Mouse (Mus musculus): Measurements from ENCODE around the gene Pnp. TPM values are rescaled to one million over a fixed set of nuclear protein-coding genes. Genes with fewer than 3 reads are reported as not detected.
A peak's percentile ranks its signal among the peaks of the same experiment; 100 is the strongest.
"Not testable (repeated sequence)": the region's sequence is repeated elsewhere in the genome, so short reads cannot be mapped to it uniquely, and the experiment has no call there.

Gene Pnp
- polyA plus RNA-seq, 1 experiment from 2014 or later = 75.2 TPM

GRCm38 (mm10) chr14:51007152-51007801 is 76.4 kb downstream of the Pnp start, which contains the start of gene Rnase10:
Gene Rnase10 (plus strand): TSS chr14:51007751.
- H3K9ac ChIP-seq (ENCODE audit: low read depth, low read length) = no peak within 1 kb of the TSS

DNA sequence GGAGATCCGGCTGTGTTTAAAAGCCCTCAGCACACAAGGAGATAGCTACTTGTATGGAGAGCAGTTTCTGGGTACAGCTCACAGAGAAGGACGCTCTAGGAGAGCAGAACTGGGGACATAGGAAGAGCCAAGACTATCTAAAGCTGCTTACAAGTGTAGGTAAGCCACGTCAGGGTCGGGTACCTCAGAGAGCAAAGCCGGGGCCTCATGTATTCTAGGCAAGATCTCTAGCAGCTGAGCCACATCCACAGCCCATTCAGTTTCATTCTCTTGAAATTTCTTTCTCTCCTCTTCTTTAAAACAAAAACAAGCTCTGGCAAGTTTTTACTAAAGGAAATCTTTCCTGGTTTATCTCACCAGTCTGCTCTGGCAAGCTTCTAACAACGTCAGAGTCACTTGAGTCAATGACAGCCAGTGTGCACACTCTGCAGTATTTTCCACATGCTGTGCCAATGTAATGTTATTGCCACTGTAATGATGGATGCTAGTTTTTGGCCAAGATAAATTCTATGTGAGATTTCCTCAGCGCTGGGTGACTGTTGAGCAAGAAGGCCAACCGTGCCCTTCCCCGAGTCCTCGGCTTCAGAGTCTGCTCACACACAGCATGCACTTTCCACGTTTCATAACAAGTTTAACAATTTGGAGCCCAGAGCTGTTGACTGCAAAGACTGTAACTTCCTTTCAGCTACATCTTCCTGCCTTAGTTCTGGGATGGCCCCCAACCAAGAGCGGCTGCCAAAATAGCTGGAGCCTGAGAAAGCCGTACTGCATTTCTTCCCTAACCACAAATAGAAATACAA is 77.2 kb downstream of the Pnp start:
- 48% methylated on average over 13 of the region's 13 CpGs for WGBS (ENCODE audit: insufficient replicate concordance)
- Histone ChIP-seq H3K27ac (ENCODE audit: low read length) (peak overlapping the region; percentile 57), H3K9me3 (replicated peaks; ENCODE audit: control insufficient read depth, low read length) (no peaks in the 10 kb centered on the region), H3K27me3 (ENCODE audit: control insufficient read depth, insufficient read depth, low read depth, low read length) (no peaks in the 10 kb centered on the region), H3K4me1 (ENCODE audit: control insufficient read depth, low read depth, low read length) (no peaks in the 10 kb centered on the region; the same call in 1 of the 2 replicates), H3K4me3 (ENCODE audit: low read depth, low read length) (no peak overlapping the region), H3K9ac (ENCODE audit: low read depth, low read length) (no peak overlapping the region), H3K36me3 (ENCODE audit: control insufficient read depth, insufficient read depth) (no peaks in the 10 kb centered on the region), H3K4me2 (ENCODE audit: low read depth, low read length) (no peak overlapping the region)
- ATAC-seq (ENCODE audit: low read depth) = peak; percentile 19; the same call in 1 of the 2 replicates

More at GRCm38 (mm10) chr14:51007152-51007801, 76.4 kb downstream of the Pnp start, which contains the start of gene Rnase10:
- H3K27ac ChIP-seq (ENCODE audit: low read length) = peak within 1 kb of the TSS; percentile 57
- WGBS (ENCODE audit: insufficient replicate concordance) = 58% methylated on average over 8 of the region's 8 CpGs
- no peak within 1 kb of the TSS for H3K4me2 ChIP-seq (ENCODE audit: low read depth, low read length)
- H3K4me1 ChIP-seq (ENCODE audit: control insufficient read depth, low read depth, low read length) = no peaks in the 10 kb centered on the region; the same call in 1 of the 2 replicates
- no peaks in the 10 kb centered on the region for H3K9me3 ChIP-seq (replicated peaks; ENCODE audit: control insufficient read depth, low read length)
- no peaks in the 10 kb centered on the region for H3K36me3 ChIP-seq (ENCODE audit: control insufficient read depth, insufficient read depth)
- H3K4me3 ChIP-seq (ENCODE audit: low read depth, low read length) = no peak within 1 kb of the TSS
- no peaks in the 10 kb centered on the region for H3K27me3 ChIP-seq (ENCODE audit: control insufficient read depth, insufficient read depth, low read depth, low read length)
- ATAC-seq (ENCODE audit: low read depth) = no peak

DNA sequence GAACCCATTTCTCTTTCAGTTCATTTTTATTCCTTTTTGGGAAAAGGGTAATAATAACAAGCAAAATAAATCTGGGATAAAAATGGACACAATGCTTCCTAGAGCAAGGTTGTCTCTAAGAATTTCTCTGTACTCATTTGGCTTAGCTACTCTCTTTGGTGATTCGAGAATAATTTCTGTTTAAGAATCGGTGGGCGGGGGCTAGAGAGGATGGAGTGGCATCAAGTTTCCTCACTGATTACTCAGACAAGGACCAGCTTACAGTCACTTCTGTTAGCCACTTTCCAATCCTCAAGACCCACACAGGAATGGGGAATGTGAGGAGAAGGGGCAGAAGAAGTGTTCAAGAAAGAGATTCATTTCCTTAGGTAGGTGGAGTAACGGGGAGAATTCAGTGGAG is 77.9 kb downstream of the Pnp start:
- no peak for ATAC-seq (ENCODE audit: low read depth)
- Histone ChIP-seq H3K27ac (ENCODE audit: low read length) (no peak overlapping the region; the same call in 1 of the 2 replicates), H3K4me1 (ENCODE audit: control insufficient read depth, low read depth, low read length) (no peaks in the 10 kb centered on the region; the same call in 1 of the 2 replicates), H3K9ac (ENCODE audit: low read depth, low read length) (no peak overlapping the region), H3K4me2 (ENCODE audit: low read depth, low read length) (no peak overlapping the region), H3K4me3 (ENCODE audit: low read depth, low read length) (no peak overlapping the region), H3K9me3 (replicated peaks; ENCODE audit: control insufficient read depth, low read length) (no peaks in the 10 kb centered on the region), H3K27me3 (ENCODE audit: control insufficient read depth, insufficient read depth, low read depth, low read length) (no peaks in the 10 kb centered on the region), H3K36me3 (ENCODE audit: control insufficient read depth, insufficient read depth) (no peaks in the 10 kb centered on the region)
- WGBS (ENCODE audit: insufficient replicate concordance) = 61% methylated on average over 4 of the region's 4 CpGs

- 60% methylated on average over 6 of the region's 6 CpGs for WGBS (ENCODE audit: insufficient replicate concordance)
- Histone ChIP-seq H3K27me3 (ENCODE audit: control insufficient read depth, insufficient read depth, low read depth, low read length) (no peaks in the 10 kb centered on the region), H3K27ac (ENCODE audit: low read length) (no peak overlapping the region), H3K4me3 (ENCODE audit: low read depth, low read length) (no peak overlapping the region), H3K36me3 (ENCODE audit: control insufficient read depth, insufficient read depth) (no peaks in the 10 kb centered on the region), H3K9me3 (replicated peaks; ENCODE audit: control insufficient read depth, low read length) (no peaks in the 10 kb centered on the region), H3K9ac (ENCODE audit: low read depth, low read length) (no peak overlapping the region), H3K4me1 (ENCODE audit: control insufficient read depth, low read depth, low read length) (no peaks in the 10 kb centered on the region; the same call in 1 of the 2 replicates), H3K4me2 (ENCODE audit: low read depth, low read length) (no peak overlapping the region)
- ATAC-seq (ENCODE audit: low read depth) = no peak
Observed at GRCm38 (mm10) chr14:51009572-51009971, 78.7 kb downstream of the Pnp start.

- H3K4me2 ChIP-seq (ENCODE audit: low read depth, low read length); H3K36me3 ChIP-seq (ENCODE audit: control insufficient read depth, insufficient read depth); ATAC-seq (ENCODE audit: low read depth); H3K27me3 ChIP-seq (ENCODE audit: control insufficient read depth, insufficient read depth, low read depth, low read length); H3K4me1 ChIP-seq (ENCODE audit: control insufficient read depth, low read depth, low read length); H3K9ac ChIP-seq (ENCODE audit: low read depth, low read length); H3K4me3 ChIP-seq (ENCODE audit: low read depth, low read length); H3K27ac ChIP-seq (ENCODE audit: low read length); H3K9me3 ChIP-seq (replicated peaks; ENCODE audit: control insufficient read depth, low read length): not testable (repeated sequence)
- WGBS (ENCODE audit: insufficient replicate concordance) = 67% methylated on average over 3 of the region's 3 CpGs
Observed at GRCm38 (mm10) chr14:51014724-51015123, 83.8 kb downstream of the Pnp start.

Other genes with a start within 250 kb of the Pnp start
- gene Olfr747, start 237.9 kb upstream of the Pnp start, polyA plus RNA-seq (2015; fragmentation: Nextera tagmentation; extraction: Ambion mirVana) = not detected in 2 replicates
- not detected in 2 replicates for gene Olfr748, start 223.7 kb upstream of the Pnp start, polyA plus RNA-seq (2015; fragmentation: Nextera tagmentation; extraction: Ambion mirVana)
- not detected in 2 replicates for gene Olfr749, start 186.0 kb upstream of the Pnp start, polyA plus RNA-seq (2015; fragmentation: Nextera tagmentation; extraction: Ambion mirVana)
- gene Ttc5, start 145.6 kb upstream of the Pnp start, polyA plus RNA-seq (2015; fragmentation: Nextera tagmentation; extraction: Ambion mirVana) = 14.6 TPM in 2 replicates
- not detected in 2 replicates for gene Ccnb1ip1, start 123.3 kb upstream of the Pnp start, polyA plus RNA-seq (2015; fragmentation: Nextera tagmentation; extraction: Ambion mirVana)
- 28.9 and 31.0 TPM in 2 replicates for gene Parp2, start 123.2 kb upstream of the Pnp start, polyA plus RNA-seq (2015; fragmentation: Nextera tagmentation; extraction: Ambion mirVana)
- gene Tep1, start 60.5 kb upstream of the Pnp start, polyA plus RNA-seq (2015; fragmentation: Nextera tagmentation; extraction: Ambion mirVana) = 3.2 and 3.7 TPM in 2 replicates
- gene Klhl33, start 33.6 kb upstream of the Pnp start, polyA plus RNA-seq (2015; fragmentation: Nextera tagmentation; extraction: Ambion mirVana) = 0.08 and 0.11 TPM in 2 replicates
- 53.3 and 54.4 TPM in 2 replicates for gene Osgep, start 6.2 kb upstream of the Pnp start, polyA plus RNA-seq (2015; fragmentation: Nextera tagmentation; extraction: Ambion mirVana)
- gene Apex1, start 6.1 kb upstream of the Pnp start, polyA plus RNA-seq (2015; fragmentation: Nextera tagmentation; extraction: Ambion mirVana) = 61.8 and 61.9 TPM in 2 replicates
- gene Pip4p1, start 226 bp upstream of the Pnp start, polyA plus RNA-seq (2015; fragmentation: Nextera tagmentation; extraction: Ambion mirVana) = 22.8 and 24.9 TPM in 2 replicates
- not detected in 2 replicates for gene Gm49342, start 13.4 kb downstream of the Pnp start, polyA plus RNA-seq (2015; fragmentation: Nextera tagmentation; extraction: Ambion mirVana)
- 10.6 and 11.0 TPM in 2 replicates for gene Pnp2, start 24.9 kb downstream of the Pnp start, polyA plus RNA-seq (2015; fragmentation: Nextera tagmentation; extraction: Ambion mirVana)
- gene Rnase10, start 76.7 kb downstream of the Pnp start, polyA plus RNA-seq (2015; fragmentation: Nextera tagmentation; extraction: Ambion mirVana) = 0.09 TPM in 1 of 2 replicates, not detected in the other
- not detected in 2 replicates for gene Rnase9, start 110.8 kb downstream of the Pnp start, polyA plus RNA-seq (2015; fragmentation: Nextera tagmentation; extraction: Ambion mirVana)
- not detected in 2 replicates for gene Rnase11, start 119.1 kb downstream of the Pnp start, polyA plus RNA-seq (2015; fragmentation: Nextera tagmentation; extraction: Ambion mirVana)
- gene Rnase12, start 126.6 kb downstream of the Pnp start, polyA plus RNA-seq (2015; fragmentation: Nextera tagmentation; extraction: Ambion mirVana) = 1.7 and 2.0 TPM in 2 replicates
- gene Olfr750, start 143.4 kb downstream of the Pnp start, polyA plus RNA-seq (2015; fragmentation: Nextera tagmentation; extraction: Ambion mirVana) = not detected in 2 replicates
- gene Rnase4, start 160.0 kb downstream of the Pnp start, polyA plus RNA-seq (2015; fragmentation: Nextera tagmentation; extraction: Ambion mirVana) = 19.7 and 23.1 TPM in 2 replicates
- 6.7 and 8.4 TPM in 2 replicates for gene Ang, start 160.1 kb downstream of the Pnp start, polyA plus RNA-seq (2015; fragmentation: Nextera tagmentation; extraction: Ambion mirVana)
- not detected in 2 replicates for gene Eddm3b, start 183.3 kb downstream of the Pnp start, polyA plus RNA-seq (2015; fragmentation: Nextera tagmentation; extraction: Ambion mirVana)
- gene Rnase6, start 192.8 kb downstream of the Pnp start, polyA plus RNA-seq (2015; fragmentation: Nextera tagmentation; extraction: Ambion mirVana) = 2.7 and 3.2 TPM in 2 replicates
- gene Rnase1, start 215.7 kb downstream of the Pnp start, polyA plus RNA-seq (2015; fragmentation: Nextera tagmentation; extraction: Ambion mirVana) = 0.27 and 2.1 TPM in 2 replicates
- not detected in 2 replicates for gene Rnase2b, start 231.2 kb downstream of the Pnp start, polyA plus RNA-seq (2015; fragmentation: Nextera tagmentation; extraction: Ambion mirVana)

All from liver, embryonic 16.5 days (tissue).